Mouse (Mus musculus) right cerebral cortex, postnatal 25 days (tissue): ENCODE results near the gene Gm13276.
"Not testable (repeated sequence)": the region's sequence is repeated elsewhere in the genome, so short reads cannot be mapped to it uniquely, and the experiment has no call there.

Experiments
- DNase-seq: peaks from one replicate; pipeline ENCODE4 v3.0.0; 2022

The Gm13276 gene

GRCm38 (mm10) chr4:88785409-88785808 lies at the start of gene Gm13276:
Gm13276 (plus strand) TSS chr4:88785709.
- DNase-seq, result not testable (repeated sequence)

GRCm38 (mm10) chr4:88738480-88738879 lies 47.0 kb upstream of the Gm13276 start:
- peak; percentile 31 for DNase-seq

- DNase-seq, result no peak
These were observed 46.5 kb upstream of the Gm13276 start for GRCm38 (mm10) chr4:88739036-88739435.

- no peak for DNase-seq
These were observed 44.1 kb upstream of the Gm13276 start for GRCm38 (mm10) chr4:88741426-88741825.

- DNase-seq, result no peak
These were observed 42.6 kb upstream of the Gm13276 start for GRCm38 (mm10) chr4:88742771-88743371.

- no peak for DNase-seq
These were observed 41.3 kb upstream of the Gm13276 start for GRCm38 (mm10) chr4:88744207-88744606.

GRCm38 (mm10) chr4:88749926-88750325 lies 35.6 kb upstream of the Gm13276 start:
- DNase-seq, result no peak

- DNase-seq, result peak; percentile 62
These were observed 30.6 kb upstream of the Gm13276 start, which contains the start of gene Gm13271 for GRCm38 (mm10) chr4:88754818-88755340. Gm13271 (plus strand) TSS chr4:88754868.

GRCm38 (mm10) chr4:88756581-88757513 lies 28.7 kb upstream of the Gm13276 start:
- not testable (repeated sequence) for DNase-seq

GRCm38 (mm10) chr4:88757628-88758031 lies 27.9 kb upstream of the Gm13276 start:
- peak; percentile 90 for DNase-seq

GRCm38 (mm10) chr4:88758751-88759150 lies 26.8 kb upstream of the Gm13276 start:
- DNase-seq, result not testable (repeated sequence)

- DNase-seq, result not testable (repeated sequence)
These were observed 25.8 kb upstream of the Gm13276 start, which contains the start of gene Gm13283 for GRCm38 (mm10) chr4:88759610-88760268. Gm13283 (plus strand) TSS chr4:88760119.

GRCm38 (mm10) chr4:88760431-88760830 lies 25.1 kb upstream of the Gm13276 start:
- peak; percentile 37 for DNase-seq

- DNase-seq, result peak; percentile 63
These were observed 23.7 kb upstream of the Gm13276 start for GRCm38 (mm10) chr4:88761776-88762175.

GRCm38 (mm10) chr4:88762341-88762740 lies 23.2 kb upstream of the Gm13276 start:
- DNase-seq, result not testable (repeated sequence)

- not testable (repeated sequence) for DNase-seq
These were observed 22.0 kb upstream of the Gm13276 start for GRCm38 (mm10) chr4:88763384-88764018.

GRCm38 (mm10) chr4:88773534-88773933 lies 12.0 kb upstream of the Gm13276 start, which contains the start of gene Gm13290:
Gm13290 (plus strand) TSS chr4:88773834.
- DNase-seq, result not testable (repeated sequence)

- DNase-seq, result not testable (repeated sequence)
These were observed 8.9 kb upstream of the Gm13276 start, which contains the start of gene Gm13289 for GRCm38 (mm10) chr4:88776622-88777021. Gm13289 (plus strand) TSS chr4:88776922.

GRCm38 (mm10) chr4:88779550-88779949 lies 6.0 kb upstream of the Gm13276 start, which contains the start of gene Gm13272:
Gm13272 (plus strand) TSS chr4:88779850.
- not testable (repeated sequence) for DNase-seq

GRCm38 (mm10) chr4:88780320-88780719 lies 5.2 kb upstream of the Gm13276 start:
- DNase-seq, result not testable (repeated sequence)

GRCm38 (mm10) chr4:88781831-88782230 lies 3.7 kb upstream of the Gm13276 start, which contains the start of gene Ifnz:
Ifnz (plus strand) TSS chr4:88782131.
- not testable (repeated sequence) for DNase-seq

GRCm38 (mm10) chr4:88782335-88782734 lies 3.2 kb upstream of the Gm13276 start:
- not testable (repeated sequence) for DNase-seq
